Mouse (Mus musculus) heart, embryonic 11.5 days (tissue): ENCODE measurements around the gene 2610528A11Rik. TPM values are rescaled to one million over a fixed set of nuclear protein-coding genes. Genes with fewer than 3 reads are reported as not detected.
A peak's percentile ranks its signal among the peaks of the same experiment; 100 is the strongest.

ENCODE experiments used
- ATAC-seq: fragments of 200-750 bp; cut with Nextera tagmentation; replicated peaks from 2 replicates; pipeline ENCODE4 v1.8.0; 2017; ENCODE audit warnings: moderate library complexity; ENCODE audit not compliant: insufficient number of reproducible peaks, low FRiP score, low TSS enrichment
- H3K27ac ChIP-seq: fragments of 300-500 bp; sonication (generic); 2 replicates; pipeline ENCODE4 v1.5.1; 2014; ENCODE audit warnings: mild to moderate bottlenecking, low read depth, low read length
- H3K27me3 ChIP-seq: fragments of 300-500 bp; sonication (generic); 2 replicates; pipeline ENCODE4 v1.6.1; 2014; ENCODE audit warnings: mild to moderate bottlenecking, low read length, mixed read lengths; ENCODE audit not compliant: control insufficient read depth, insufficient read depth
- H3K36me3 ChIP-seq: fragments of 300-500 bp; sonication (generic); 2 replicates; pipeline ENCODE4 v1.6.1; 2014; ENCODE audit warnings: mild to moderate bottlenecking, low read length, moderate library complexity, mixed read lengths; ENCODE audit not compliant: control insufficient read depth, insufficient read depth
- H3K4me1 ChIP-seq: fragments of 300-500 bp; sonication (generic); 2 replicates; pipeline ENCODE4 v1.6.1; 2014; ENCODE audit warnings: low read length; ENCODE audit not compliant: control insufficient read depth, insufficient read depth
- H3K4me2 ChIP-seq: fragments of 300-500 bp; sonication (generic); 2 replicates; pipeline ENCODE4 v1.6.1; 2014; ENCODE audit warnings: mild to moderate bottlenecking, moderate library complexity
- H3K4me3 ChIP-seq: fragments of 300-500 bp; sonication (generic); 2 replicates; pipeline ENCODE4 v1.5.1; 2014; ENCODE audit warnings: low read depth, low read length
- H3K9ac ChIP-seq: fragments of 300-500 bp; sonication (generic); 2 replicates; pipeline ENCODE4 v1.6.1; 2014; ENCODE audit warnings: mild to moderate bottlenecking, low read depth, low read length, moderate library complexity
- H3K9me3 ChIP-seq: fragments of 300-500 bp; sonication (generic); replicated peaks from 2 replicates; pipeline ENCODE4 v1.6.1; 2016; ENCODE audit warnings: low read length; ENCODE audit not compliant: control insufficient read depth
- WGBS: fragments of 180-500 bp; shearing (Covaris S2); extraction: QIAGEN DNeasy Blood & Tissue Kit; methylation state at CpG from one replicate; pipeline ENCODE4 v1.1.7; 2014; ENCODE audit not compliant: insufficient replicate concordance; 5-methylcytosine and 5-hydroxymethylcytosine counted together
- polyA plus RNA-seq: library from polyadenylated mRNA; unstranded; fragments of >200 nt; fragmentation: Nextera tagmentation; extraction: Ambion mirVana; gene quantifications from 2 replicates; pipeline ENCODE4 v1.2.1, GENCODE M21; 2014

2610528A11Rik gene
- polyA plus RNA-seq, 1 experiment from 2014 or later: 1.2 TPM

DNA sequence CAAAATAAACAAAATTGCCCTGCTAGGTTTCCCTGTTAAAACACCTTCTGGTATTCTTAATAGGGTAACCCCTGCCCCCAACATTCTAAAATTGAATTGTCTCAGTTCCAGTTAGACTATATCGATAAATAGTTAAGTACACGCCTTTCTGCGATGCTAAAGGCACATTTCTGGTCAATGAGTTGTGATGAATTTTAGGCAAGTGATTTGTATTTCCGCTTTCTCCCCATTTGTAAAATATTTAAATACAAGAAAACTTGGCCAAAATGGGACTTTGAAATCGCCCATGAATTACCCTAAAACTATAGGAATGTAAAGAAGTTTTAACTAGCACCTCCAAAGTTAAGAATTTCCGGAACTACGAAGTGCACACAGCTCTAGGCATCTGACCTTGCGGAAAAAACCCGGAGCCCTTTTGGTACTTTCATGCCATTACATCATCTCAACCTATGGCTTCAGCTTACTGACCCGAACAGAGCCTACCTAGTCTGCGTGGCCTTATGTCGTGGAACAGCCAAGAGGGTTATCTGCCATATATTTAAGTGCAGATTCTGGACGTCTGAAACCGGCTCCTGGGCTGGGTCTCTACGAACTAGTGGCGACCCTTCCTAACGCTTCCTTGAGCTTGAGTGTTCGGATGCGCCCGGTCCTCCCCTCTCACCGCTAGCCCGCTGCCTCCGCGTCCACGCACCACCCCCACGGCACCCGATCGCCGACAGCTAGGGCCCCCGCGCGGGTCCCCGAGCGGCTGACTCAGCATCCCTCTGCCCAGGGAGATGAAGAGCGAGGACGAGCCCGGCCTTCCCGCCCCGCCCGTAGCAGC lies 20.7 kb upstream of the 2610528A11Rik start:
- H3K4me2 ChIP-seq: peak overlapping the region; percentile 71
- no peaks in the 10 kb centered on the region for H3K9me3 ChIP-seq
- peak overlapping the region; percentile 92 for H3K4me3 ChIP-seq
- H3K36me3 ChIP-seq: peaks cover 4% of the 10 kb centered on the region; the same call in 1 of the 2 replicates
- no peaks in the 10 kb centered on the region for H3K27me3 ChIP-seq
- H3K4me1 ChIP-seq: 0 out of 2 replicates have a peak, but pooled peaks cover 3% of the 10 kb centered on the region
- ATAC-seq: peak; percentile 80
- WGBS: 2% methylated on average over 40 of the region's 40 CpGs
- peak overlapping the region; percentile 93 for H3K27ac ChIP-seq
- H3K9ac ChIP-seq: peak overlapping the region; percentile 96

DNA sequence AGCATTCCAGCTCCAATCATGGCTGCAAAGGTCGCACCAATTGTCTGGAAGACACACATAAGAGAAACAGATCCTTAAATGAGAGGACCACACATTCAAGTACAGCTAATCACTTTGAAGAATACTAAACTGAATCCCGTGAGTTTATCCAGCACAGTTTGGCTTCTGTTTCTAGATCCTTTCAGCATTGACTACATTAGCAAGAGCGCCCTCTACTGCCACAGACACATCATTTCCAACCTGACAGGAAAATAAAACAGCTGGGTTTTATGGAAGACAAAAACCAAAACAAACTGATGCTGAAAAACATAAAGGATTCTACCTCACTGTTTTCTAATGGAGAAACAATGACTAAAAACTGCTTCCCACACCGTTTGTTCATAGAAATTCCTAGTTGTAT lies 13.8 kb upstream of the 2610528A11Rik start:
- no peak for ATAC-seq
- Histone ChIP-seq H3K4me2 (no peak overlapping the region), H3K4me3 (no peak overlapping the region), H3K9me3 (no peaks in the 10 kb centered on the region), H3K4me1 (no peaks in the 10 kb centered on the region), H3K27ac (no peak overlapping the region), H3K27me3 (no peaks in the 10 kb centered on the region), H3K9ac (no peak overlapping the region), H3K36me3 (peaks cover 20% of the 10 kb centered on the region; the same call in 1 of the 2 replicates)
- 49% methylated on average over 4 of the region's 4 CpGs for WGBS

DNA sequence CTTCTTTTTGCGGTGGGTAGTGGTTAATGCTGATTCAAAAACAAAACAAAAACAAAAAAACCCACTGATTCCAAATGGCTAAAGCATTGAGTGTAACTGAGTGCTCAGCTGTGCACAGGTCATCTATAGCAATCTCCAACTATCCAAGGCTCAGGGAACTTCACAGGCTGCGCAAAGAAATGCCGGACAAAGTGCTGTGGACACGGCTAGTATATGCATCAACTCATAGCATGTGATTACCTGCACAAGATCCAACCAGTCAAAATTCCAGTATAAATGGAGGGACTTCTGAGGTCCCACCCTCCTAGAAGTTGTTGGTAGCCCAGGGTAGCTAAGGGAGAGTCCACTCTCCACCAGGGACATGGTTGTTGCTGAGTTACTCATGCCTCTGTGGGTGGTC lies 5.4 kb upstream of the 2610528A11Rik start:
- no peak overlapping the region for H3K27ac ChIP-seq
- WGBS: 93% methylated on average over 4 of the region's 4 CpGs
- no peaks in the 10 kb centered on the region for H3K9me3 ChIP-seq
- no peak for ATAC-seq
- no peak overlapping the region for H3K9ac ChIP-seq
- H3K4me3 ChIP-seq: no peak overlapping the region
- H3K36me3 ChIP-seq: peaks cover 5% of the 10 kb centered on the region; the same call in 1 of the 2 replicates
- H3K4me1 ChIP-seq: no peaks in the 10 kb centered on the region
- H3K27me3 ChIP-seq: no peaks in the 10 kb centered on the region
- no peak overlapping the region for H3K4me2 ChIP-seq

DNA sequence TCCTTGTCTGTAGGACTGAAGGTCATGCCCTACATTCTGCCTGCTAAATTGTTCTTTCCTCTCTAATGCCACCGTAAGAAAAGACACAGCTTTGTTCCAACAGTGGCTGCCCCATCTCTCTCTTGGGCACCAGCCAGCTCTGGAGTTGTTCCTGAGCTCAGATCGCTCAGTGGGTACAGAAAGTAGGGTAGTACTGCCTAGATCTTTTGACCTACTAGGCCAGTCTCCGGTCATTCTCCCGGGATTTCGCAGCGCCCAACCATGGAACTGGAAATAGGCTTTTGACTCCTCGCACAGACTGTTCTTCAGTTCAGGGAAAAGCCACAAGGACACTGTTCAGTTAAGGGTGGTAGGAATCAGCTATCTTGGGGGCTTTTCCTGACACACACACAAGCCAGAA lies 891 bp downstream of the 2610528A11Rik start:
- no peaks in the 10 kb centered on the region for H3K36me3 ChIP-seq
- H3K9me3 ChIP-seq: no peaks in the 10 kb centered on the region
- H3K27ac ChIP-seq: no peak overlapping the region
- H3K4me3 ChIP-seq: no peak overlapping the region
- no peak overlapping the region for H3K4me2 ChIP-seq
- H3K4me1 ChIP-seq: peaks cover 2% of the 10 kb centered on the region; the same call in 1 of the 2 replicates
- no peak for ATAC-seq
- 87% methylated on average over 7 of the region's 7 CpGs for WGBS
- no peaks in the 10 kb centered on the region for H3K27me3 ChIP-seq
- no peak overlapping the region for H3K9ac ChIP-seq

DNA sequence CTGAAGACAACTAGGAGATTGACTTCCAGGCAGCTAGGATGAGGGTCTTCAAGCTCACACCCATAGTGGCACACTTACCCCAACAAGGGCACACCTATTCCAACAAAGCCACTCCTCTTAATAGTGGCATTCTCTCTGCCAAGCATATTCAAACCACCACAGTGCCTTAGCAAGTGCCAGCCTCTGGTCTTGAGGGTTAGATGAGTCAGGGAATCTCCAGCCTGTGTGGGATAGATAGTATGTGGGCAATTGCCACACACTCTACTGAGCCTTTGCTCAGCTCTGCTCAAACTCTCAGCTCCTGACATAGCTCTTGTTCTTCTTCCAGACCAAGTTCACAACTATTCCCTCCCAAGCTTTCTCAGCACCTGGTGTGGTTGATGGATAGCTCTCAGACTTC lies 2.5 kb downstream of the 2610528A11Rik start:
- no peak overlapping the region for H3K9ac ChIP-seq
- no peak overlapping the region for H3K4me2 ChIP-seq
- H3K4me1 ChIP-seq: peaks cover 4% of the 10 kb centered on the region
- H3K36me3 ChIP-seq: no peaks in the 10 kb centered on the region
- ATAC-seq: no peak
- no peaks in the 10 kb centered on the region for H3K27me3 ChIP-seq
- H3K4me3 ChIP-seq: no peak overlapping the region
- no peak overlapping the region for H3K27ac ChIP-seq
- H3K9me3 ChIP-seq: no peaks in the 10 kb centered on the region

DNA sequence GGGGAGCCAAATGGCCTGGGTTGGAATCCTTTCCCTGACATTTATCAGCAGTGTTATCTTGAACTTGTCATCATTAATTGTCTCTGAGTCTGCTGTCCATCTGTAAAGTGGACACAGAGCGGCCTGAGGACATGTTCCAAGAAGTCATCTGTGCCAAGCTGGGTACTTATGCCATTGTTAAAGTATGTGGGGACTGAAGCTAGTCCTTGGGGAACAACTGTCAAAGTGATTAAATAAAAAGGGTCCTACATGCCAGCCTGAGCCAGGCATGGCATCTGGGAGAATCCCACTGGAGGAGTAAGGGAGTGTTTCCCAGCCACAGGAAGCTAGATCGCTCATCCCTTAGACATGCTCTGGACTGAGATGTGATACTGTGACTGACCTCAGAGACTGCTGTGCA lies 3.4 kb downstream of the 2610528A11Rik start:
- Histone ChIP-seq H3K9ac (no peak overlapping the region), H3K4me2 (no peak overlapping the region), H3K36me3 (no peaks in the 10 kb centered on the region), H3K4me3 (no peak overlapping the region), H3K9me3 (no peaks in the 10 kb centered on the region), H3K27ac (no peak overlapping the region), H3K4me1 (peaks cover 13% of the 10 kb centered on the region), H3K27me3 (no peaks in the 10 kb centered on the region)
- no peak for ATAC-seq
- 38% methylated on average over 2 of the region's 2 CpGs for WGBS

DNA sequence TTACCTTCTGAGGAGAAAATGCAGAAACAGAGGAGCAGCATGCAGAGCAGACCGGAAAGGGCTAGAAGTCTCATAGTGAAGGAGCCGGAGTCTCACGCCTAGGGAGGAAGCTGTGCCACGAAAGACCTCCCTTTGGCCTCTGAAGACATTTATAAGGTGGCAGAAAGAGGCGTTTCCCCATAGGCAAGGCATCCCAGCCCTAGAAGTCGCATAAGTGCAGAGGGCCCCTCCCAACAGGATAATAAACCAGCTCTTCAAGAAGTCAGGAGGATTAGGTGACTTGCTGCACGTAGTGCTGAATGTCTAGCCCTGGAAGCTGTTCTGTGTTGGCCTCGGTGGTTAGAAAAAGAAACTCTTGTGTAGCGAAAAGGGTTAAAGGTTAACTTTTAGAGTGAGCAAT lies 3.8 kb downstream of the 2610528A11Rik start:
- no peak for ATAC-seq
- H3K9me3 ChIP-seq: no peaks in the 10 kb centered on the region
- H3K4me2 ChIP-seq: no peak overlapping the region
- WGBS: 40% methylated on average over 9 of the region's 9 CpGs
- H3K4me1 ChIP-seq: peaks cover 14% of the 10 kb centered on the region
- no peak overlapping the region for H3K27ac ChIP-seq
- no peak overlapping the region for H3K9ac ChIP-seq
- no peak overlapping the region for H3K4me3 ChIP-seq
- no peaks in the 10 kb centered on the region for H3K36me3 ChIP-seq
- no peaks in the 10 kb centered on the region for H3K27me3 ChIP-seq

DNA sequence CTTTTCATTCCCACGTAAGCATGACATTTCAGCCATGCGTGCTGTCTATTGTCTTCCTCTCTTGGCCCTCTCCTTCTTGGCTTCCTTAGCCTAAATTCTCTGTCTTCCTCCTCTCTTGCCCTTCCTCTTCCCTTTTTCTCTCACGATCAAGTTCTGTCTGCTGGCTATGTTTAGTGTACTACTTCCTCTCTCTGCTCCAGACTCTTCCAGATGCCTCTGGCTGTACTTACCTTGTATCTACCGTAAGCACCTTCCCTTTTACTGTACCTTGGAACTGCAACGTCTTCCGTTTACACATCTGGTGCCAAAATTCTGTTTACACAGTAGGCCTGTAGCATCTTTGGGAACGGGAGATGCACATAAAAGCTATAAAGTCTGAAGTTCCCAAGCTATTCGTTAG lies 4.4 kb downstream of the 2610528A11Rik start:
- H3K27me3 ChIP-seq: no peaks in the 10 kb centered on the region
- H3K4me2 ChIP-seq: no peak overlapping the region
- H3K4me1 ChIP-seq: peaks cover 18% of the 10 kb centered on the region
- H3K9me3 ChIP-seq: no peaks in the 10 kb centered on the region
- no peaks in the 10 kb centered on the region for H3K36me3 ChIP-seq
- H3K27ac ChIP-seq: no peak overlapping the region
- no peak for ATAC-seq
- WGBS: 79% methylated on average over 8 of the region's 8 CpGs
- H3K9ac ChIP-seq: no peak overlapping the region
- no peak overlapping the region for H3K4me3 ChIP-seq

DNA sequence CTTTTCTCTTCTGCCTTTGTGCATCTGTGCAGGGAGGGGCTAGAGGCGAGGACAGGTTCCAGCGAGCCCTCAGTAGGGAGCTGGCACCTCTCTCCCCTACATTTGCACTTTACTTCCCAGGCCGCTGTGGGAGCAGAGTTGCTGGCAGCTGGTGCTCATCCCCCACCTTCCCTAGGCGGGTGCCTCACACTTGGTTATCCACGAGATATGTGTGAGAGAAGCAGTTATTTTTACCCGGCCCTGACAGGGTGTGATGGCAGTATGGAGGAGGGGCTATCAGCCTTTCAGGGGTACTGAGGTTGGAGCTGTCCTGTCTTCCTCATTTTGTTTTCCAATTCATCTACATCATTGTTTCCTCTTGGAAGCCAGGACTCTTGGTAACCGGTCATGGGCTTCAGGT lies 8.0 kb downstream of the 2610528A11Rik start:
- Histone ChIP-seq H3K36me3 (no peaks in the 10 kb centered on the region), H3K4me3 (no peak overlapping the region), H3K9ac (no peak overlapping the region), H3K4me2 (no peak overlapping the region), H3K27ac (no peak overlapping the region), H3K27me3 (peaks cover 7% of the 10 kb centered on the region), H3K9me3 (no peaks in the 10 kb centered on the region), H3K4me1 (peaks cover 18% of the 10 kb centered on the region)
- ATAC-seq: peak; percentile 70
- 8% methylated on average over 7 of the region's 7 CpGs for WGBS
